Mouse (Mus musculus) heart, adult 8-10 months (tissue): ENCODE measurements around the gene Gm20671. TPM values are rescaled to one million over a fixed set of nuclear protein-coding genes. Genes with fewer than 3 reads are reported as not detected.
"Not testable (repeated sequence)": the region's sequence is repeated elsewhere in the genome, so short reads cannot be mapped to it uniquely, and the experiment has no call there.

Experiments used
- DNase-seq: peaks from one replicate; pipeline ENCODE4 v3.0.0; 2022; ENCODE audit warnings: low spot score
- total RNA-seq, 4 experiments: library from RNA; stranded (reverse); gene quantifications; 2 replicates each; pipeline ENCODE4 v1.2.4; 2022

The Gm20671 gene
- total RNA-seq, 4 experiments from 2014 or later = 0.35 to 0.37 TPM; not detected in 2

DNA sequence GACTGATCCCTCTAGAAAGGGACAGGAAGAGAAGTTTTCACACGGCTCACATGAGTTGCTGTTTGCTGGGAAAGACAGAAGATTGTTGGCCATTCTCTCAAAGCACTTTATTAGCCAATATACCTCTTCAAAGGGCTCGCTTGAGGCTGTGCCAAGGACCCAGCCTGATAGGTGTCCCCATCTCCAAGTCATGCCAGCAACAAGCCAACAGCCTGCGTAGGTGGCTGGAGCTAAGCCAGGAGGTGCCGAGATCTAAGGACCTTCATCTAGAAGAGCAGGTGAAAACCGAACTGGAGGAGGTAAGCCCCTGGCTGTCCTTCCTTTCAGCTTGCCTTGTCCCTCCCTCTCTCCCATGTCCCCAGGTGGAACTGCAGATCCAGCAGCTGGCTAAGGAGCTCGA is 91.1 kb downstream of the Gm20671 start:
- no peak for DNase-seq

DNA sequence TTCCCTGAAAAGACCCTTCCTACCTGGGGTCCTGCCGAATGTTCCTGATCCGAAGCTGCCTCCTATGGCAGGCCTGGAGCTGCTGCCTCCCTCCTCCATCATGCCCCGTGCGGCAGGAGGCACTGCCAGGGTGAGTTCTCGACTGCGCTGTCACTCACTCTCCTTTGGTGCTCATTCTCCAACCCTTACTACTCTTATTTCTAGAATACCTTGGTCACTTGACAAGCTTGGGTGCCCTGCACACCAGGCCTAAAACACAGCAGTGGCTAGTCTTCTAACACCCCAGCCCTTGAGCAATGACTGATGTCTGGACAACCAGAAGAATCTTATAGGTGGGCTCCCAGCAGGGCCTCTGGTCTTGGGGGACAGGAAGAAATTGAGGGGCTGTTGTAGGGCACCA is 93.0 kb downstream of the Gm20671 start:
- DNase-seq = not testable (repeated sequence)

DNA sequence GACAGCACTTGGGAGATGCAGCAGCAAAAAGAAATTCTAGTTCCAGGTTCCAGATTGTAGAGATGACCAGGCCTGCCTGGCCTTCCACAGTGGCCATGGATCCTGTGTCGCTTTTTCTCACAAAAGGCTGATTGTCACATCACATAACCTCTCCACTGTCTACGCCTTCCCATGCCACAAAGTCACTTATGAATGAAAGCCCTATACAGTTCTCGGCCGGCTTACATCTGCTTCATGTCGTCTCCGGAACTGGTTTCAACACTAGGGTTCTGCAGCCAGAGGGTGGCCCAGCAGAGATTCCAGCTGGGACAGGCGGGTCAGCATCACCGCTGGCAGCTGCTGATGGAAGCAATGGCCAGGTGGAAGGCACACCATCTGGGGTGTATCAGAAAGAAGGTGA is 98.1 kb downstream of the Gm20671 start:
- no peak for DNase-seq

DNA sequence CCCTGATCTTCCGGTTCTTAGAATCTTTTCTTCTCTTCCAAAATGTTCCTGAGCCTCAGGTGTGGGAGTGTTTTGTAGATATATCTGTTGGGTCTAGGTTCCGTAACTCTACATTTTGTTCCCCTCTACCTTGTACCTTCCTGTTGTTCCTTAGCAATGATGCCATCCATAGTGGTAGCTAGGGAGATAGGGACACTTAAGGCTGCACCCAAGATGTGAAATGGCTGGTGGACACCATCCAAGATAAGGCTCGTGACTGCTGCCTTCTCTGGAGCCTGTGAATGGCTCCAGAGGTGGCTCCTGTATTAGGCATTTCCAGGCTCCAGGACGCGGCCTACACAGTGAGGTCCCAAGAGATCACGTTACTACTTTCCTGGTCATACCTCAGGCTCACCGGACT is 98.6 kb downstream of the Gm20671 start:
- DNase-seq = no peak

DNA sequence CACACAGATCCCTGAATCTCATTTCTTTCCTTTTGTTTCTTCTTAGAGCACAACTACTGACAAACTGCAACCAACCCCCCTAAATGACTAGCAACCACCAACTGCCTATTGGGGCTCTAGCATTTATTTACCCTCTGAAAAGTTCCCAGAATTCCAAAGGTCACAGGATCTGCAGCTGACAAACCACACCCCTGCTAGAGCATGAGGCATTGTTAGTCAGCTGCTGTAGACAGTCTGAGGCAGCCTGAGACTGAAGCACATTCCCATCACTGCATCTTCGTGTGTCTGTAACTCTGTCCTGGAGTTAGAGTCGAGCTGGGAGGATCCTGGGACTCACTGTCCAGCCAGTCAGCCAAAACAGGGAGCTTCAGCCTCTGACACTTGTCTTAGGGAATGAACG is 101.5 kb downstream of the Gm20671 start:
- not testable (repeated sequence) for DNase-seq

DNA sequence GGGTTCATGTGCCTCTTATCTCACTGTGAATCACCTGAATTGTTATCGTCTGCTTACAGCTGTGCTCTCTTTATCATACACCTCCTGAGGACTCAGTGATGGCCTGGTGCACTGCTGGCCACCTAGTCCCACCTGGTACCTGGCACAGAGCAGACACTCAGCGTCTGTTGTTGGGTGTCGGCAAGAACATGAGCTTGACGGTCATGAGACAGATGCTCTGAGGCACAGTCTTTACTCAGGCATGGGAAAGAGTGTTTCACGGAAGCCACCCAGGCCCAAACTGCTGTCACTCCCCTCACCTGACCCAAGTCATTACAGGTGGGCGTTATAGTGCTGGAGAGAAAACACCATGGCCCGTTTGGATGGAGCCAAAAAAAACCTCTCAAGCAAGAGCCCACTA is 102.9 kb downstream of the Gm20671 start:
- DNase-seq = no peak

DNA sequence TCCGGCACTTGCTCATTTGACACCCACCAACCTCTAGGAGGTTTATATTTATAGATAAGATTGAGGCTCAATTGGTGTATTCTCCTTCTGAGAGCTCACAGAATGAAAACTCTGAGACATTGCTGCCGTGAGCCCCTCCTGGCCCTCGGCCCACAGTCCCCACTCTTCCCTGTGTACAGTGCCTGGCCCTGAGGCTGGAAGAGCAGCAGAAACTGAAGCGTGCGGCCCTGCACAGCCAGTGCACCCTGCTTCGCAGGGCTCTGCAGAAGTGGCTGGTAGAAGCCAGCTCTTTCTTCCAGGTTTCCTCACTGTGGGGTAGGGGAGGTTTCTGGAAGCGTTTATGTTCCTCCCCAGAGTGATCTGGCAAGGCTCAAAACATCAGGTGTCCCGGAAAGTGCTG is 104.2 kb downstream of the Gm20671 start:
- DNase-seq = not testable (repeated sequence)

DNA sequence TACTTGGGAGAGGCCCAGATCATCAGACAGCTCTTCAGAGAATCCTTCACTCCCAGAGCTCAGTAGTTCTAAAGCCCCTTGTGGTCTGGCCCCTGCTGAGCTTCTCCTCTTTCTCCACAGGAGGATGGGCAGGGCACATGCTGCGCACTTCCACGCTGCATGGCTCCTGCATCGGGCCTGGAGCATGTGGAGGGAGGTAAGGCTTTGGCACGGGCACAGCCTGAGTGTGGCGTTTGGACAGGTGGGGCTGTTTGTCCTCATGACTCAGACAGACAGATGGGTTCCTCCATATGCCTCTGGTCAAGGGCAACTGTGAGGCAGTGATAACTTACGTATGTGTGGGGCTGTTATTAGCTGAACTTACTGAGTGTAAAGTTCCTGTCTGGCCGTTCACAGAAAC is 104.6 kb downstream of the Gm20671 start:
- no peak for DNase-seq

DNA sequence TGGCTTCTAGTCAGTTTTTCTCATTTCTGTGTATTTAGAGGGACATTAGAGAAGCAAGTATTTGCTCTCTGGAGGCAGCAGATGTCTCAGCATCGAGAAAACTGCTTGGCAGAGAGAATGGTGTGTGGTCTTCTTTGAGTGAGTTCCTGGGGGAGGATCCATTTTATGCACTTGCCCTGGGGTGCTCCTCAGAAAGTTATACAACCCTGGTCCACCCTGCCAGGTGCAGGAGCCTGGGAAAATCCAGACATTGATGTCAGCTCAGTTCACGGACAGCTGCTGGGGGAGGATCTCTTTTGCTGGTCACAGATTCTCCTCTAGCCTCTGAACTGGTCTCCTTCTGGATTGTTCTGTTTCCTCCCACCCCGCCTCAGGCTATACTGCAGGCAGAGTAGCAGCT is 105.6 kb downstream of the Gm20671 start:
- DNase-seq = no peak

DNA sequence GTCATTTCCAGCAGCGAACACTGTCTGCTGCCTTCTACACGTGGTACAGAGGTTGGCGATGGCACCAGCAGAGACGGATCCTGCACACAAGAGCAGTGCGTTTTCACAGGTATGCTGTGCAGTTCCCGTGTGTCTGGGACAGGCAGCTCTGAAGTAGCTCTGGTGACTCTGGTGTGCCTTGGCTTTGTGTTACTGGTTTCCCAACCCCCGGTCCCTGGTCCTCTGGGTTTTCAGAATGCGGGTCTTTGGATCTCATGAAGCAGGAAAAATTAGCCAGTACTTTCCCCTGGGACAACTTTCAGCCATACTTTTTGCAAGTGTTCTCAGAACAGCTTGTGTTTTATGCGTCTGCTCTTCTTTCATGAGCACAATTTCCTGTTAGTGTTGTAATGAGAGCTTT is 106.5 kb downstream of the Gm20671 start:
- no peak for DNase-seq

DNA sequence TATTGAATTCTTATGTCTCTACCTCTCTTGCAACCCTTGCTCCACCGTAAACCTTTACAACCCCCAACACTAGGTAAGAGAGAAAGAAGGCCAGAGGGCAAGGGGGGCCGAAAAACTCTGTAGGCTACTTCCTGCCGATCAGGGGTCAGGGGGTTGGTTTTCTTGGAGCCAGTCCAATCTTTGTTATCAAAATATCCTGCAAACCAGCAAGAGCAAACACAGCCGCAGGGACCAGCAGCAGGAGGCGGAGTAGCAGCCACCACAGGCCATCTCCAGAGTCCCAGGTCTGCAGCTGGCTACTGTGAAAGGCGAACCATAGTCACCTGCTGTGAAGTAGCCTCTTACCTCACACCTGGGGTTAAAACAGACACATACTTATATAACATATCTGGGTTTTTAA is 108.0 kb downstream of the Gm20671 start:
- DNase-seq = no peak

DNA sequence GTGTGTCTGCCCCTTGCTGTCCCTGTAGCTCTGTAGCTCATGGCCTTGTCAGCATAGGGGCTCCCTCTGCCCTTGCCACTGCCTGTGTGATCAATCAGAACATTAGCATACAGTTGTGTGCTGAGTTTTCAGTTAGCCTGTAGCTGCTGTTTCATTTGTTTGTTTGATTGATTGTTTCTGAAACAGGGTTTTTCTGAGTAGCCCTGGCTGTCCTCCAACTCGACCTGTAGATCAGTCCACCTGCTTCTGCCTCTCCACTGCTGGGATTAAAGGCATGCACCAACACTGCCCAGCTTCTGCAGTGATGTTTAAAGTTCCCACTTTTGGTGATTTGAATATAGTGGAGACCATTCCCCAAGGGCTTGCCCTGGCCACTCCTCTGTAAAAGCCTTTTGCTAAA is 109.2 kb downstream of the Gm20671 start:
- no peak for DNase-seq

DNA sequence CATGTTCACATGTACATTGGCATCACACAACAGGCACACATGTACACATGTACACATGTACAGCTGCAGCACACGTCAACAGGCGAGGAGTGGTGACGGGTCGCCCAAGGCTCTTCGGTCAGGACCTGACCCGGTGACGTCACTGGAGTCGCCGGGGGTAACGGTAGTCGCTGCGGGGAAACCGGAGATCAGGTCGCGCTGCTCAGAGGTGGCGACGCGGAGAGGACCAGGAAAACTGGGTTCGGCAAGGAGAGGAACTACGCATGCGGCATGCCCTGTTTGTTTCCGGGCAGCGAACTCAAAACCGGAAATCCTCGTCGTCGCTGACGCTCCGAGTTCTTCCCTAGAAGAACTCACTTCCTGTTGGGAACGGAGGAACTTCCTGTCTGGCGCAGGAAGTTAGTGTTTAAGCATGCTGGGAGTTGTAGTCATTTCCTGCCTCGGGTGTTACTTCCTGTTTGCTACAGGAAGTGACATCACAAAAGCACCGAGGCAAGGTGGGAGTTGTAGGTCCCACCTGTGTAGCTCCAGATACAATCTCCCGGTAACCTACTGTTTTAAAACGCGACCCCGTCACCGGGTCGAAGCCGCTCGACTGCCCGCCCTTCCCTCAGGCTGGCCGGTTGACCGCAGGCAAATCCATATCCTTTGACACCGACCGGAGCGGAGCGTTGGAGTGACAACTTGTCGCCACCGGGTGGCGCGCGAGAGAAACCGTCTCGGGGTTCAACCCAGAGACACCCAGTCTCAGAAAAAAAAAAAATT is 113.0 kb downstream of the Gm20671 start:
- DNase-seq = peak; percentile 93

DNA sequence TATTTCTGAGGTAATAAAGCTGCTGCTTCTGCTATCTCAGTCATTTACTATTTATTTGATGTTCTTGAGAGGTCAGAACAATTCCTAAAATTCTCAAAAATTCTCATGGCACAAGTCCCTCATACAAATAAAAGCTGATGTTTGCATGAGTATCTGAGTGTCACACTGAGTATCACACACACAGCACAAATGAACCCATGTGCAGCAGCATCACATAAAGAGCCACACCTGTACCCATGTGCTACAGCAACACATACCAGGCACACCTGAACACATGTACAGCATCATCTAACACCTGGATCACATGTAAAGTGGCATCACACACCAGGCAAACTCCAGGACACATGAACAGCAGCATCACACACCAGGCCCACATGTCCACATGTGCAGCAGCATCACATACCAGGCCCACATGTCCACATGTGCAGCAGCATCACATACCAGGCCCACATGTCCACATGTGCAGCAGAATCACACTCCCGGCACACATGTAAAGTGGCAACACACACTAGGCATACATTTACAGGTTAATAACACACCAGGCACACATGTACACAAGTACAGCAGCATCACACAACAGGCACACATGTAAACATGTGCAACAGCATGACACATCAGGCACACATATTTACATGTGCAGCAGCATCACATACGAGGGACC is 113.7 kb downstream of the Gm20671 start:
- DNase-seq = no peak

DNA sequence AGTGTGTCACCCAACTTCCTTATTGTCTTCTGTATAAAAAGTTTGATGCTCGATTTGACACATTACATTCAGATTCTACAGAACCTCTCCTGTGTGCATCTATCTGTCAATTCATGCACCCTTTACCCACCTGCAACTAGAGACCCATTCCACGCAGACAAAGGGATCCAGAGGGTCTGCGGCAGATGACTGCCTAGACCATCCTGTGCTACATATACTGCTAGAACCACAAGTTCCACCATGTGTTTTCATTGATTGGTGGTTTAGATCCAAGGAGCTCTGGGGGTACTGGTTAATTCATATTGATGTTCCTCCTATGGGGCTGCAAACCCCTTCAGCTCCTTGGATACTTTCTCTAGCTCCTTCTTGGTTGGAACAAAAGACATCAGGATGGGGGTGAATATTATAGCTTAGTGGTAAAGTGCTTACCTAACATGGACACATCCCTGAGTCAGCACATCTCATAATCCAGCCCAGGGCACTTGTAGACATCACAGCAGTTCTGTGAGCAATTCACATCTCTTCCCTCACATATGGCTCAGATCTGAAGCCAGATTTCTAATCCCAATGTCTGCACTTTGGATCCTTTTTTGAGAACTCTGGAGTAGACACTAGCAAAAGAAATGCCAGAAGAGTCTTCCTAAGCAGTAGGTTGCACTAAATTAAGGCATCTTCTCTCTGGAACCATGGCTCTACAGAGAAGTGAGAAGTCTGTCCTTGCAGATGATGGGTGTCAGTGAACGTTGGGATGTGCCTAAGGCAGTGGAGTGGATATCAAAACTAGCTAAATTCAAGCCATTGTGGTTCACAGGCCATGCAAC is 114.5 kb downstream of the Gm20671 start:
- no peak for DNase-seq

DNA sequence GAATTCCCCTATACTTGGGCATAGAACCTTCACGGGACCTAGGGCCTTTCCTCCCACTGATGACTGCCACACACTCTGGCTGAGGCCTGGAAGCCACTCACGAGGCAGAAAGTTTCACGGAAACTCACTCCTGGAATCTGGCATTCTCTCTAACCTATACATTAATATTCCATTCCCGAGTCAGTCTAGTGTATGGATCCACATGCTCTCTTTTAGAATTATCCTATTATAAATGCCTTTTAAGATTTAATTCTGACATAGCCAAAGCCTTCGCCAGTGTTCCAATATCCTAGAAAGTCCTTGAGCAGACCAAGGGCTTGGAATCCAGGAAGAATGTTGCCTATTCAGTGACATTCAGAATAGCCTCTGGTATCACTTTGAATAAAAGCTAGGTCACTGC is 115.4 kb downstream of the Gm20671 start:
- DNase-seq = no peak

DNA sequence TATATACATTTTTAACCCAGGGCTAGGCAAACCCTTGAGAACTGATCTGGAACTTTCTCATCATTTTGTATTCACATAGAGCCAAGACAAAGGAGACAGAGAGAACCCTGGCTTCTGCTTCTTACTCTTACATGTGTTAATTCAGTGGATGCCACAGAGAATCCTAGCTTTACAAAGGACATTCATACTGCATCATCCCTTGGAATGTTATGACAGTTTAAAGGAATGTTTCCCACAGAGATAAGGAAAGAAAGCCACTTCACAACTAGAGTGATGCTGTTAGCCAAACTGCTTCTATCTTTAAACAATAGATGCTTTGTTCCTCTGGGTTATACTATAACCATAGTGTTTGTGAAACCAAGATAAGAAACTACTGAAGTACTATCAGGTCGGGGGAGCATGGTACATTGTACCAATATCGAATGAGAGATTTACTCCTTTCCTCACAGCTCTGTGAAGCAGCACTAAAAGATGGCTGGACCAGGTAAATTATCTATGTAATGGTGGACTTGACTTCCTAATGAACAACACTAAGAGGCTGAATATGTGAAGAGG is 120.6 kb downstream of the Gm20671 start:
- no peak for DNase-seq

DNA sequence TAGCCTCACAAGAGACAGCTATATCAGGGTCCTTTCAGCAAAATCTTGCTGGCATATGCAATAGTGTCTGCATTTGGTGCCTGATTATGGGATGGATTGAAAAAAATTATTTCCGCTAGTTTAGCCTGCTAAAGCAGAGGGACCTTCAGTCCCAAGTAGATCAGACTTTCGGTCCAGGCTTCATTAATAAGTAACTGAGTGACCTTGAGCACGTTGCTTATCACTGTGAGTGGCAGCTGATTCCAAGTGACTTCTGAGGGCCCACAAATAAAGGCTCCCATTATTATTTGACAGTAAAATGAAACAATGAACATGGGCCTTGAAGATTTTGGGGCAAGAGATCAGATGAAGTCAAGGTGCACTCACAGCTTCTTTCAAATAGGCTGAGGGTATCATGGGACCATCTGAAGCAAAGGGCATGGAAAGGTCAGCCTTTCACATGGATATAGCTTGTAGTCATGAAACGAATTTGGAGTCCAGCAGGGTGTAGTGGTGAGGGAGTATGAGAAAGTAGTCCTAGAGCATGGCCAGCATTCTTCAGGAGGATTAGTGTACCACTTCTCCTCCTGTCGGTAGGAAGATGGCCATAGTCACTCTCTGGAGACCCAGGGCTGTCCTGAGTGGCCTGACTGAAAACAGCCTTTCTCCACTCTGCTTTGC is 129.6 kb downstream of the Gm20671 start:
- DNase-seq = no peak

DNA sequence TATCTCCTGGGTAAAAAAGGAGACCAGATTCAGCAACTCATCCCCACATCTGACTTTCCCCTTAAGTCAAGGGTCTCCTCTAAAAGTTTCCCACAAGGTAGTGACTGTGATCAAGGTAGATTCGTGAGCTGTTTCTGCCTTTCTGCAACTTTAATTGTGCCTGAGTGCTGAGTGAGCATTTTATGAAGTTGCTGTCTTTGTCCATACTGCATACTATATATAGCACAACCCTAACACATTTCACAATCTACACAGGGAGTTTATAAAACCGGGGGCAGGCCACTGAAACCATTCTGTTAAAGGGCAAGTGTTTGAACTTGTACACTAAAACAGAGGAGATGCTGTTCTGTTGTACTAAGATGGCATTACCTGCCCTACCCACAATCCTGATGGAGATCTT is 133.5 kb downstream of the Gm20671 start:
- no peak for DNase-seq
